Mouse (Mus musculus): ENCODE results near the gene Bex6. TPM values are rescaled to one million over a fixed set of nuclear protein-coding genes. Genes with fewer than 3 reads are reported as not detected.

Bex6 gene
- polyA plus RNA-seq, 1 experiment from 2014 or later, result not detected

DNA sequence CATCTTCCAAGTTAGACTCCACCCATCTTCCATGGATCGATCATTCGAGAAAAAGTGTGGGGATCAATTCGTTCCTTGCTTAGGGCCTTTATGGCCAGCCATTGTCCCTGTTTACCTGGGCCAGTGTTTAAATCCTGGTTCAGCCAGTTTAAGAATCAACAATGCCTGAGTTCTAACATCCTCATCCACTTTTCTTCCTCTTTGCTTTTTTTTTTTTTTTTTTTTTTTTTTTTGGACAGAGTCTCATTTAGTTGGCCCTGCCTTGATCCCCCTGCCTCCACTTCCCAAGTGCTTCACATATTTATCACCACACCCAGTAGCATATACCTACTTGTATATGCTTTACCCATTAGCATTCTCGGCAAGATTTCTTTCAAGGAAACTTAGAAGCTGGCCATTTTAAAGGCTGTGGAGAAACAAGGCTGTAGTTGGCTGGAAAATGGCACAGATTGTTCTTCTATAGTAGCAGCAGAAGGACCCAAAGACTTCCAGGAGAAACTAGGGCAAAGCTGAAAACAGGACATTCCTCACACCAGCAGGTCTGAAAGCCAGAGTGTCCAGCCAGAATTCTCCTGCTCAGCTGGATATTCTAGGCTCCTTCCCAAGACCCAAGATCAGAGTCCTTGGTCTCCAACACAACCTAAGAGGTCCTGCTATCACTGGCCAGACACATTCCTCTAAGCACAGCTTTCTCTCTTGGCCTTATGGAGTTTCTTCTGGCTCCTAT is 11.6 kb upstream of the Bex6 start:
- no peak overlapping the region for H3K4me2 ChIP-seq (replicated peaks; ENCODE audit: low read depth, low read length)
- no peaks in the 10 kb centered on the region for H3K9me3 ChIP-seq (ENCODE audit: control insufficient read depth, low read length)
- DNase-seq (ENCODE audit: low spot score) (no peak), ATAC-seq (ENCODE audit: low FRiP score) (no peak)
- 96% methylated on average over 4 of the region's 4 CpGs for WGBS
- H3K27me3 ChIP-seq (ENCODE audit: control insufficient read depth, insufficient read depth, low read length), result no peaks in the 10 kb centered on the region
- H3K4me1 ChIP-seq (replicated peaks; ENCODE audit: control insufficient read depth, insufficient read depth, low read length), result no peaks in the 10 kb centered on the region
- no peak overlapping the region for H3K4me3 ChIP-seq (ENCODE audit: low read depth, low read length)
- no peak overlapping the region for H3K27ac ChIP-seq (ENCODE audit: low read depth, low read length)
- H3K36me3 ChIP-seq (ENCODE audit: control insufficient read depth, insufficient read depth, low read length), result no peaks in the 10 kb centered on the region
- no peak overlapping the region for H3K9ac ChIP-seq (ENCODE audit: low read depth, low read length)

DNA sequence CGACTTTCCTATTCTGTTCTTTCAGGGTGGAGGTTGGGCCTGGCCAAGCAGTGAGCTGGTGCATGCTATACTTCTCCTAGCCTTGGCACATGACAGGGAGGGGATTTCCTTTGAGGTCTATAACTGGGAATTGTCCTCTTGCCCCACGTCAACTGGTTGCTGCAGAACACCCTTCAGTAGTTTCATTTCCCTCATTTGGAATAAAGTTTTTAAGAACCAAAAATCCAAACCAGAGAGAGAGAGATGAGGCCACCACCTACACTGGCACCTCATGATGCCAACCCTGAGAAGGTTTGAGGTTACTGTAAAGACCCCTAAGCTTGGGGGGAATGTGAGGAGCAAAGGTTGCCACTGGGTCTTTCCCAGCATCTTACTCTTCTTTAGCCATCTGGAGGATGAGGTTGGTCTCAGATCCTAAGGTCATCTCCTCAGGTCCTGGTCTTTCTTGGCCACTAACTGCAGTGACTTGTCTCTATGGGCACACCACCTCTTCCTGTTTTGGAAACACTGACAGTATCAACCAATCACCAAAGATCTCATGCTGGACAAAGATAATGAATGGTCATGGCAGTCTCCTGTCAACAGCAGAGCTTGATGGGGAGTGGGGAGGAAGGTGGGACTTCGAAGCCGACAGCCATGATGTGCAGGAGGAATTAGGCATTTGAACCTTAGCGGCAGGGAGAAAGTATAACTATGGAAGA is 8.4 kb upstream of the Bex6 start:
- Histone ChIP-seq H3K4me1 (replicated peaks; ENCODE audit: control insufficient read depth, insufficient read depth, low read length) (no peaks in the 10 kb centered on the region), H3K9me3 (ENCODE audit: control insufficient read depth, low read length) (no peaks in the 10 kb centered on the region), H3K4me2 (replicated peaks; ENCODE audit: low read depth, low read length) (no peak overlapping the region), H3K9ac (ENCODE audit: low read depth, low read length) (no peak overlapping the region), H3K36me3 (ENCODE audit: control insufficient read depth, insufficient read depth, low read length) (no peaks in the 10 kb centered on the region), H3K27me3 (ENCODE audit: control insufficient read depth, insufficient read depth, low read length) (no peaks in the 10 kb centered on the region), H3K4me3 (ENCODE audit: low read depth, low read length) (no peak overlapping the region), H3K27ac (ENCODE audit: low read depth, low read length) (no peak overlapping the region)
- ATAC-seq (ENCODE audit: low FRiP score) (no peak), DNase-seq (ENCODE audit: low spot score) (no peak)
- 90% methylated on average over 5 of the region's 5 CpGs for WGBS

DNA sequence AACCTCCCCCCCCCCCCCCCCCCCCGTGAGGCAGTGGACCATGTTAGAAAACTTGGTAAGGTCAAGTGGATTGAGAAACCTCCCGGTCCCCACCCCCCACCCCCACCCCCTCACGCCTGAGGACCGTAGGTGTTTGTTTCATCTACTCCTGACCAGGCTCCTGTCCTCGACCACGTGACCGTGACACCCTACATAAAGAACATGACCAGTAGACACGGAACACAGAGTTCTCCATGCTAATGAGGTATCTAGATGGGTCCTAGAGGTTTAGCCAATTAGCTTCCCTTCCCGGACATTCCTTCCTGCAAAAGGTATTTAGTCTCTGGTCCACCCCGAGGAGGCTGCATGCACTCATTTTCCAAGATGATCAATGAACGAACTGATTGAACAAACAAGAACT is 6.2 kb upstream of the Bex6 start:
- Histone ChIP-seq H3K4me2 (replicated peaks; ENCODE audit: low read depth, low read length) (no peak overlapping the region), H3K9ac (ENCODE audit: low read depth, low read length) (no peak overlapping the region), H3K36me3 (ENCODE audit: control insufficient read depth, insufficient read depth, low read length) (no peaks in the 10 kb centered on the region), H3K4me3 (ENCODE audit: low read depth, low read length) (no peak overlapping the region), H3K9me3 (ENCODE audit: control insufficient read depth, low read length) (no peaks in the 10 kb centered on the region), H3K27me3 (ENCODE audit: control insufficient read depth, insufficient read depth, low read length) (no peaks in the 10 kb centered on the region), H3K4me1 (replicated peaks; ENCODE audit: control insufficient read depth, insufficient read depth, low read length) (no peaks in the 10 kb centered on the region), H3K27ac (ENCODE audit: low read depth, low read length) (no peak overlapping the region)
- DNase-seq (ENCODE audit: low spot score) (no peak), ATAC-seq (ENCODE audit: low FRiP score) (no peak)
- 71% methylated on average over 11 of the region's 11 CpGs for WGBS

DNA sequence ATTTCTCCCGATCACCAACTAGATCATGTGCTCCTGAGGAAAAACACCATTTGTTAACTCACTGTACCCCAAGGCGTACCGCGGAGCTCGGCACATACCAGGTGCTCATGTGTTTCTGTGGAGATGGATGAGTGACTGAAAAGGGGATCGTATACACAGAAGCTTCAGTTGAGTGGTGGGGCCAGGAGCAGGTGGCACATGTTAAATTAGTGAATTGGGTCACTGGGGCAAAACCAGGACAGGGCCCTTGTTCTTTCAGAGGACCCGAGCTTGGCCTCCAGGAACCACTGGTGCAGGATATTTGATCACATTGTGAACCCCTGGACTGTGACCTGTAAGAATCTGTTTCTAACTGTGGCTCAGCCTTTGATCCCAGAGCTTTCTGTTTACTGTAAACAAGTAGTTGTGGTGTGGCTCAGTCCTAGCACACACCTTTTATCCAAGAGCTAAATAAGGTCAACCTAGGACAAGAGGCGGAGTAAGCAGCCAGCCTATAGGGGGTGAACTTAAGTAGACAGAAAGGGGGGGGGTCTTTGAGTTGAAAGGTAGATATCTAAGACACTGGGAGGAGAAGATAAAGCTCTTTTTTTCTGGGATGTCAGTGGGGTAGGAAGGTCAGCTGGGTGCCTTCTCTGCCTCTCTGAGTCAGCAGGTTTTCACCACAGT is 5.2 kb upstream of the Bex6 start:
- DNase-seq (ENCODE audit: low spot score), result no peak
- Histone ChIP-seq H3K27me3 (ENCODE audit: control insufficient read depth, insufficient read depth, low read length) (no peaks in the 10 kb centered on the region), H3K27ac (ENCODE audit: low read depth, low read length) (no peak overlapping the region), H3K4me3 (ENCODE audit: low read depth, low read length) (no peak overlapping the region), H3K9ac (ENCODE audit: low read depth, low read length) (no peak overlapping the region), H3K36me3 (ENCODE audit: control insufficient read depth, insufficient read depth, low read length) (no peaks in the 10 kb centered on the region), H3K4me1 (replicated peaks; ENCODE audit: control insufficient read depth, insufficient read depth, low read length) (no peaks in the 10 kb centered on the region), H3K9me3 (ENCODE audit: control insufficient read depth, low read length) (no peaks in the 10 kb centered on the region), H3K4me2 (replicated peaks; ENCODE audit: low read depth, low read length) (no peak overlapping the region)
- 85% methylated on average over 8 of the region's 8 CpGs for WGBS
- ATAC-seq (ENCODE audit: low FRiP score), result no peak

DNA sequence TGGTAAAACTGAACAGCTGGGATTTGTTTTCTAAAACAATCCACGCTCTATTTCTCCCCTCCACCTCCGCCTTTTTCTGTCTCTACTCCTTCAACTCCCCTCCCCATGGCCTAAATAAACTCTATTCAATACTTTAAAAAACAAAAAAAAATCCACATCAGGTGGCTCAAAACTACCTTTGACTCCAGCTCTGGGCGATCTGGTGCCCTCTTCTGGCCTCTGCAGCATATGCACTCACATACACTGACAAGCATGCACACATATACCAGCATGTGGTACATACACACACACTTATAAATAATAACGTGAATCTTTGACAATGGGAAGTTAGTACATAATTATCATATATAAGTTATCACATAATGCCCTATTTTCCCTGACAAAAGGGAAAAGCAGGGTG is 4.6 kb upstream of the Bex6 start:
- DNase-seq (ENCODE audit: low spot score) (no peak), ATAC-seq (ENCODE audit: low FRiP score) (no peak)
- no peaks in the 10 kb centered on the region for H3K36me3 ChIP-seq (ENCODE audit: control insufficient read depth, insufficient read depth, low read length)
- H3K9ac ChIP-seq (ENCODE audit: low read depth, low read length), result no peak overlapping the region
- 89% methylated on average over 4 of the region's 4 CpGs for WGBS
- no peak overlapping the region for H3K4me3 ChIP-seq (ENCODE audit: low read depth, low read length)
- no peaks in the 10 kb centered on the region for H3K4me1 ChIP-seq (replicated peaks; ENCODE audit: control insufficient read depth, insufficient read depth, low read length)
- H3K9me3 ChIP-seq (ENCODE audit: control insufficient read depth, low read length), result no peaks in the 10 kb centered on the region
- no peak overlapping the region for H3K4me2 ChIP-seq (replicated peaks; ENCODE audit: low read depth, low read length)
- no peaks in the 10 kb centered on the region for H3K27me3 ChIP-seq (ENCODE audit: control insufficient read depth, insufficient read depth, low read length)
- no peak overlapping the region for H3K27ac ChIP-seq (ENCODE audit: low read depth, low read length)

DNA sequence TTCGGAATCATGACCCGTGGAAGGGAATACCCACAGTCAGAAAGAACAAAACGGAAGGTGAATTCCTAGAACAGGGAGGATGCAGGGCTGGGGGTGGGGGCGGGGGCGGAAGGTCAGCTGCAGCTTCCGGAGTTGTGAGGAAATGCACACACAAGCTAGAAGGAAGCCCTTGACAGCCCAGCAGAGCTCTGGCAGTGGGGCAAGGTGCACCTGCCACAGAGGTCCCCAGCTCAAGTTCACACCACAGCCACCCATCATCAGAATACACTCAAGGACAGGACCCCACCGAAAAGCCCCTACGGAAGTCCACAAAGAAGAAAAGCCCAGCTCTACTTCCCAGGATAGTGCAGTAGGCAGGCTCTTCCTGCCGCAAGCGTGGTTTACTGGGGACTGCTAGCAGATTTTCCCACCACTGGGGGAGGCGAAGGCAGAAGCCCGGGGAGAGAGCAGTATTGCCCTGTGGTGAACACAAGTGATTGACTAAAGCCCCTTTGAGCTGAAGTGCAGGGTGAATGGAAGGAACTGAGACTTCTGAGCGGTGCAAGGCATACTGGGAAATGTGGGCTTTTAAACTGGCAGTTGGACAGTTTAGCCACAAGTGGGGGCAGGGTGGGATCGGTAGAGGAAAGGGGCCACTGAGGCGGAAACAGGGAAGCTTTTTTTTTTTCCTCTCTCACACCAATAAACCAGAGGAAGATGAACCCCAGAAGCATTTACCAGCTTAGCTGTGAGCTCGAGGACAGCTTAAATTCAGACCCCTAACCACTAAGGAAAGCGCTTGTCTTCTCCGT is 2.5 kb upstream of the Bex6 start:
- WGBS, result 62% methylated on average over 18 of the region's 18 CpGs
- ATAC-seq (ENCODE audit: low FRiP score) (no peak), DNase-seq (ENCODE audit: low spot score) (no peak)
- Histone ChIP-seq H3K4me3 (ENCODE audit: low read depth, low read length) (no peak overlapping the region), H3K27ac (ENCODE audit: low read depth, low read length) (no peak overlapping the region), H3K4me2 (replicated peaks; ENCODE audit: low read depth, low read length) (no peak overlapping the region), H3K27me3 (ENCODE audit: control insufficient read depth, insufficient read depth, low read length) (no peaks in the 10 kb centered on the region), H3K9me3 (ENCODE audit: control insufficient read depth, low read length) (no peaks in the 10 kb centered on the region), H3K36me3 (ENCODE audit: control insufficient read depth, insufficient read depth, low read length) (no peaks in the 10 kb centered on the region), H3K9ac (ENCODE audit: low read depth, low read length) (no peak overlapping the region), H3K4me1 (replicated peaks; ENCODE audit: control insufficient read depth, insufficient read depth, low read length) (no peaks in the 10 kb centered on the region)

DNA sequence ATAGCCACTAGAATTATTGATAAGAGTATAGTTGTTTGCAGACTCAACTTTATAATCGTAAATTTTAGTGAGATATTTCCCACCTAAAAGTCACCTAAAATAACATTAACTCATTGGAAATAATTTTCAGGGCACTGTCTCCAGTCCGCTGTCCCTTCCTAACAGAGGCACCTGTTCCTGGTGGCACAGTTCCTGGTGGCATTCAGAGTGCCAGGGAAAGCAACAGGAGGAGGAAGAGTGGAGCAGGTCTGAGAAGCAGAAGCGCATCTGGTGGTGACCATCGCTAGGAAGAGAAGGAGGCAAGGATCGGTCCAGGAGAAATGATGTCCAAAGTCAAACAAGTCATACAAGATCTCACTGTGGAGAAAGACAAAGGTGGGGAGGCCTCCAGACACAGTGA is 6.4 kb downstream of the Bex6 start:
- H3K9ac ChIP-seq (ENCODE audit: low read depth, low read length), result no peak overlapping the region
- H3K4me2 ChIP-seq (replicated peaks; ENCODE audit: low read depth, low read length), result no peak overlapping the region
- 96% methylated on average over 5 of the region's 5 CpGs for WGBS
- no peaks in the 10 kb centered on the region for H3K9me3 ChIP-seq (ENCODE audit: control insufficient read depth, low read length)
- H3K36me3 ChIP-seq (ENCODE audit: control insufficient read depth, insufficient read depth, low read length), result no peaks in the 10 kb centered on the region
- ATAC-seq (ENCODE audit: low FRiP score) (no peak), DNase-seq (ENCODE audit: low spot score) (no peak)
- H3K4me1 ChIP-seq (replicated peaks; ENCODE audit: control insufficient read depth, insufficient read depth, low read length), result no peaks in the 10 kb centered on the region
- no peaks in the 10 kb centered on the region for H3K27me3 ChIP-seq (ENCODE audit: control insufficient read depth, insufficient read depth, low read length)
- no peak overlapping the region for H3K27ac ChIP-seq (ENCODE audit: low read depth, low read length)
- H3K4me3 ChIP-seq (ENCODE audit: low read depth, low read length), result no peak overlapping the region

DNA sequence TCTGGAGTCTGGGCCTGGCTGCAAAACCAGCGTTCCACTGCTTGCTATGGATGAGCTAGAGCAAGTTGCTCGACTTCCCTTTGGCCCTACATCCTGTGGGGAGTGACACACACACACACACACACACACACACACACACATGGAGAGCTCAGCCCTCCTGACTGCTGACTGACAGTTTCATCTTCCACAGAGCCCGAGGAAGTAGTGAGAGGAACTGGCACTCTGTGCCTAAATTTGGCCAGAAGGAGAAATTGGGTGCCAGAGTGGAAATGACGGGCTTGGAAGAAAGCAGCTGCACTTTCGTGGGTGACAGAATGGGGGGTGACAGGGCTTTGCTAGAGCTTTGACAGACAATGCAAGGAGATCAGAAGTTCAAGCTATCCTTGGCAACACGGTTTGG is 9.5 kb downstream of the Bex6 start:
- DNase-seq (ENCODE audit: low spot score), result no peak
- no peaks in the 10 kb centered on the region for H3K9me3 ChIP-seq (ENCODE audit: control insufficient read depth, low read length)
- ATAC-seq (ENCODE audit: low FRiP score), result no peak

More for the DNA sequence above, 9.5 kb downstream of the Bex6 start:
- Histone ChIP-seq H3K36me3 (ENCODE audit: control insufficient read depth, insufficient read depth, low read length) (no peaks in the 10 kb centered on the region), H3K9ac (ENCODE audit: low read depth, low read length) (no peak overlapping the region), H3K27ac (ENCODE audit: low read depth, low read length) (no peak overlapping the region), H3K4me1 (replicated peaks; ENCODE audit: control insufficient read depth, insufficient read depth, low read length) (no peaks in the 10 kb centered on the region), H3K27me3 (ENCODE audit: control insufficient read depth, insufficient read depth, low read length) (no peaks in the 10 kb centered on the region), H3K4me3 (ENCODE audit: low read depth, low read length) (no peak overlapping the region), H3K4me2 (replicated peaks; ENCODE audit: low read depth, low read length) (no peak overlapping the region)
- WGBS, result 72% methylated on average over 6 of the region's 6 CpGs
